Mouse (Mus musculus) CD4-positive, CD25-positive, alpha-beta regulatory T cell, adult 2 months (primary cell): ENCODE measurements around the gene S100a7a.

Experiments
- DNase-seq: peaks from one replicate; pipeline ENCODE4 v3.0.0-alpha.2; 2012; ENCODE audit warnings: low read depth, low spot score

Gene S100a7a

GRCm38 (mm10) chr3:90653717-90654116, at the start of gene S100a7a:
S100a7a (plus strand) TSS chr3:90654017.
- no peak for DNase-seq

- DNase-seq: peak; percentile 29
Measured at GRCm38 (mm10) chr3:90604416-90604815, 49.4 kb upstream of the S100a7a start.

DNA sequence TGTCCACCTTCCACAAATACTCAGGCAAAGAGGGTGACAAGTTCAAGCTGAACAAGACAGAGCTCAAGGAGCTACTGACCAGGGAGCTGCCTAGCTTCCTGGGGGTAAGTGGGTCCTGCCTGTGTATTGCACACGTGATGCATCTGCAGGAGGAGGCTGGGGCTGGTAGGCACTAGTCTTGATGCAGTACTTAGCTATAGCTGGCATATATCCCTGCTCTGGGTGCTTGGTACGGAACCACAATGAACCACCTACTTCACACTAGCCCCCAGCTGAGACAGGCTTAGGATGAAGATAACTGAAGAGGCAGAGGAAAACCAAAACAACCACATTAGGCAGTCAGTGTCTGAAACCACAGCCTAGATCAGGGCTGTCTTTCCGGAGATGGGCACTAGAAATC, 48.8 kb upstream of the S100a7a start:
- DNase-seq: peak; percentile 29

- no peak for DNase-seq
Measured at GRCm38 (mm10) chr3:90605736-90606135, 48.1 kb upstream of the S100a7a start.

DNA sequence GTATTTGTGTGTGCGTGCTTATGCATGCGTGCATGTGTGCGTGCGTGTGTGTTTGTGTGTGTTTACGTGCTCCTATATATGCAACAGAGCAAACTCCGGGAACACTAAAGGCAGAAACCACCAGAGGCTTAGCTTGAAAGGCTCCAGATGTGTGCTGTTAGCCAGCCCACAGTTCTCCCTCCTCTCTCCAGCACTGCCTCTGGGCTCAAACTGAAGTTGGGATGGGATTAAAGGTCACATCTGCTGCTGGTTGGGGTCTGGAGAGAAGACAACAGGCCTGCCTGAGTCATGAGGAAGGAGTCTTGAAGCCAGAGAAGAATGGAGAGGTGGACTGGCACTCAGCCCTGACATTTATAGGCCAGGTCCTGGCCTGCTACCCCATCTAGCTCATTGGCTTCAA, 47.6 kb upstream of the S100a7a start:
- no peak for DNase-seq

DNA sequence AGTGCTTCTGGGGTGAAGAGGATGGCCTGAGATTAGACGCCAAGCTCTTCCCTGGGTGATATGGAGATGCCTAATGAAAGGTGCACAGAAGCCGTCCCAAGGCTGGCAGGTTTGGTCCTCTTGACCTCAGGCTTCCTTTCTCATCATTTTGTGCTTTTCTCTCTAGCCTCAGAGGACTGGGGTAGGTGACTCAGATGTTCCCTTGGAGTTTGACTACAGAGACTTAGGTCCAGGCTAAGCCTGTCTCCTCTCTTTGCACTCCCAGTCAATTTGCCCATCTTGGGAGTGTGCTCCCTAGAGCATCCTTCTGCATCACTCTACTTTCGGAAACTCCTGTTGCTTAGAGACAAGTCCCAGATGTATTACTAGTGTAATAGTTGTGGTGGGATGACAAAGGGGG, 46.5 kb upstream of the S100a7a start:
- no peak for DNase-seq

DNA sequence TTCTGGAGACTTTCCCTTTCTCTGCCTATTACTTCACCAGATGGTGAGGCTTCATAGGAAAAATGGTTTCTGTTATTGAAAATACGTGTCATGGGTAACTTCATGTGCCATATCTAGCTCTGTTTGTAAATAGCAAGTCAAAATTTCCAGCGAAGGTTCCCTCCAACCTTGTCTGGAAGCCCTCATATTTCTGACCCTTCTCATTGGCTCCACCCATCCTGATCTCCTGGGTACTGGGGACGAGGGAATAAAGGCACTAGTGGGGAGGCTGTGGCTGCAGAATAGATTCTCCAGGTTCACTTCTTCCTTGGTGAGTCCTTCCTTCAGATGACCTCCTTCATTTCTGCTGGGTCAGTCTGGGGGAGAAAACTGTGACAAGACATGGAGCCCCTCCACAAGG, 45.6 kb upstream of the S100a7a start, which contains the start of gene S100a5:
Gene S100a5 (plus strand): TSS at position 301 of the 400 bp plus-strand sequence.
- DNase-seq: no peak

GRCm38 (mm10) chr3:90609102-90609501, 44.7 kb upstream of the S100a7a start:
- no peak for DNase-seq

GRCm38 (mm10) chr3:90611494-90611893, 42.3 kb upstream of the S100a7a start:
- no peak for DNase-seq

DNA sequence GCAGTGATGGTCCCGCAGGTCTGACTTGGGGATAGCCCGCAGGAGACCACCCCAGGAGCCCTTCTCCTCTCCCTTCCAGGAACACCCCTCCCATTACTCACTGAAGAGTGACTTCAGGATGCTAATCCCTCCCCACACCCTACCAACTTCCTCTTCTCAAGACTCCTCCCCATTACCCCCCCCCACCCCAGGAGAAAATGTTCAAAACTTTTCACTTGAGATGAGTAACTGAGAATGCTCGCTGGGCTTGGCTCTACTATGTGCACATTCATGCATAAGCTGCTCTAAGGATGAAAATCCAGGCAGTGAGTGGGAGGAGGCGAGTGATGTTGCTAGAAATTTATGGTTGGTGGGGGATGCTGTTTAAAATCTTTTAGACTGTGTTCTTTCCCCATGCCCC, 41.8 kb upstream of the S100a7a start:
- DNase-seq: peak; percentile 51

DNA sequence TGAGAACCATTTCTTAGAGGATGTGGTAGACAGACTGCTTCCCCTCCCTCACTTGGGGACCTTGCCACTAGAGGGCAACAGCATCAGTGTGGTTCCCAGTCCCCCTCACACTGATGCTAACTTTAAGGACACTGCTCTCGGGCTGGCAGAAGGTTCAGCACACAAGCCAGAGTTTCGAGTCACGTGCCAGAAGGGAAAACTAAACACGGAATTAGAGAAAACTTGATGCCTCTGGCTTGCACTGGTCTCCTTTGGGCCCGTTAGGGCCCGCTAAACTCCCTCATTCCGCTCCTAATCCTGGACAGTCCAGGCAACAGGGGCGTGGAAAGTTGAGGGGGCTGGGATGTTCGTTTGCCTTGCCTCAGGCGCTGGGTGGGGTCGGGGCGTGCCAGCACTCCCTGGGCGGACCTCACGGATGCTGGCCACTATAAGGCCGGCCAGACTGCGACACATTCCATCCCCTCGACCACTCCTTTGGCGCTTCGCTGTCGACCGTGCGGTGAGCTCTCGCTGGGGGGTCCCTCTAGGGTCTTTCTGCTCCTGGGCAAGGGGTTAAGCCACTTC, 41.0 kb upstream of the S100a7a start, which contains the start of gene S100a6:
Gene S100a6 (plus strand): TSS at position 155 of the 564 bp plus-strand sequence.
- DNase-seq: peak; percentile 90

DNA sequence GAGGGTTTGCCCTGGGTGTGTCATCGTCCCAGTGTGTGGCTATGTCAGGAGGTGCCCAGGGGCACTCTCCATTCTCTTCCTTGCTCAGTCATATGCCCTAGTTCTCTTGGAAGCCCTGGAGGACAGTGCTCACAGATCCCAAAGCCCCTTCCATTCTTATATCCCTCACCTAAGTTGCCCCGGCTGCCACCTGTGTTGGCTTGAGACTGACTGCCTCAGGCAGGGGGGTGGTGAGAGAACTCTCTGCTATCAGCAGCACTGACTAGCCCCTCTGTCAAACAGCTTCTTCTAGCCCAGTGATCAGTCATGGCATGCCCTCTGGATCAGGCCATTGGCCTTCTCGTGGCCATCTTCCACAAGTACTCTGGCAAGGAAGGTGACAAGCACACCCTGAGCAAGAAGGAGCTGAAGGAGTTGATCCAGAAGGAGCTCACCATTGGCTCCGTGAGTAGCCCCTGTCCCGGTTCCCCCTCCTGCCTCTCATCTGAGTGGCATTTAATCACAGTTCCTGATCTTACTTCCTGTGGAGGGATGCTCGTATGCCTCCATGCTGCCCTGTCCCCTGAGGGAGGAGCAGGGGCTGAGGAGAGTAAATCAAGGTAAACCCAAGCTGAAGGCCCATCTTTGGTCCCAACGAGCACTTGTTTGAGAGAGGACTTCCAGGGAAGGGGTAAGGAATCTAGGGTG, 40.2 kb upstream of the S100a7a start:
- DNase-seq: no peak

DNA sequence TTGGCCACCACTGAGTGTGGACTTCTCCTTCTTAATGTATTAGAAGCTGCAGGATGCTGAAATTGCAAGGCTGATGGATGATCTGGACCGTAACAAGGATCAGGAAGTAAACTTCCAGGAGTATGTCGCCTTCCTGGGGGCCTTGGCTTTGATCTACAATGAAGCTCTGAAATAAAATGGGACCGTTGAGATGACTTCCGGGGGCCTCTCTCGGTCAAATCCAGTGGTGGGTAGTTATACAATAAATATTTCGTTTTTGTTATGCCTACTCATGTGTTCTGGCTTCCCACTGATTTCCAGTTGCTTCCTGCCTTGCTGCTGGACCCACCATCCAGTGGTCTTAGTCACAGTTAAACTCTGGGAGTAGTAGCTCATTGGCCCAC, 39.7 kb upstream of the S100a7a start:
- DNase-seq: no peak

DNA sequence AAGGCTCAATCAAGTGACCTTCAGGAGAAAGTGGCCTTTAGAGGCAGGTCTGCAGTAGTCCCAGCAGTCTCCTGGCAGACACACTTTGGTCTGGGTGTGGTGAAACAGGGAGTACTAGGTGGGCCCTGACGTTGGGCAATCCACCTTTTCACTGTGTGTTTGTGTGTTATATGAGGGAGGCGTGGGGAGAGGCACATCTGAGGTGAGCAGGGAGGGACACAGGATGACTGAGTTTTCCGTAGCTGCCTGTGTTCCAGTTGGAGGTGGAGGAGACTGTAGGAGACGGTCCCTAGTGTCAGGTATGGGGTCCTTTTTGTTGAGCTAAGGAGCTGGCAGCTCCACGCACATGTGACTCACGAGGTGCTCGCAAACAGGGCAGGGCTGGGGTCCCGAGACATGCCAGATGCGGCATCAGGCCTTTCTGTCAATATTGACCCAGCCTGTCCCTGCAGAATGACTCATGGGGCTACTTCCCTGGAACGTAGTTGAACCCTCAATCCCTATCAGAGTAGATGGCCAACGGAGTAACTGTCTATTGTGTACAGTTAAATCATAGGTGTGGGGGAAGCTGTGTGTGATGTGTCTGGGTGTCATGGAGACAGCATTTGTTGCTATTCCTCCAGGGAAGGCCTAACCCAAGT, 39.1 kb upstream of the S100a7a start:
- DNase-seq: no peak

DNA sequence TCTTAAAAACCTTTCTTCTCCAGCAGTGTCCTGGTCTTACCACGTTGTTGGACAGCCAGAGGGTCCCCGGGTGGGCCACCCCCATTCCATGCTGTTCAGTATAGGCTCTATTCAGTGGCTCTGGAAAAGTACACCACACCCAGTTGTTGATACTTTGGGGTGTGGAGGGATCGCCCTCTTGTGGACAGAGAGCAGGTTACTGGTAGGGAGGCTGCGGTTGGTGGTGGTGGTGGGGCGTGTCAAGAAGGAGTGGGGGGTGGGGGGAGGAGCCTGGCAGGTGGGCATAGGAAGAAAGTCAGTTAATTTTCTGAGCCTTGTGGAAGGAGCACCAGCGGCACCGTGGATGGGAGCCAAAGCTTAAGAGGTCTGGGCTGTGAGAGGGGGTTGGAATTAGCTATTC, 38.4 kb upstream of the S100a7a start:
- DNase-seq: peak; percentile 90

- no peak for DNase-seq
Measured at GRCm38 (mm10) chr3:90615911-90616310, 37.9 kb upstream of the S100a7a start.

DNA sequence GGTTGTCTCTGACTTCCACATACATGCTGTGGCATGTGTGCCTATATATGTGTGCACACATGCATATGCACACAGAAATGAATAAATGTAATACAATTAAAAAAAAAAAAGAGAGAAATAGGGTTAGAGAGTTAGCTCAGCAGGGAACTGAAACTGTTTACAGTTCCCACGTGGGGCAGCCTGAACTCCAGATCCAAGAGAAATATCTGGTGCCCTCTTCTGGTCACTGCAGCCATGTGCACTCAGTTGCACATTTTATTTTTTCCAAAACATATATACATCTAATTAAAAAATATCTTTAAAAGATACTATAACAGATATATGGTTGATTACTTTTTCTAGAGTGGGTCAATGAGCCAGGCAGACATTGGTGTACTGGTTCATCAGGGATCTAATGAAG, 36.2 kb upstream of the S100a7a start:
- DNase-seq: peak; percentile 47

- no peak for DNase-seq
Measured at GRCm38 (mm10) chr3:90621552-90621951, 32.3 kb upstream of the S100a7a start.

DNA sequence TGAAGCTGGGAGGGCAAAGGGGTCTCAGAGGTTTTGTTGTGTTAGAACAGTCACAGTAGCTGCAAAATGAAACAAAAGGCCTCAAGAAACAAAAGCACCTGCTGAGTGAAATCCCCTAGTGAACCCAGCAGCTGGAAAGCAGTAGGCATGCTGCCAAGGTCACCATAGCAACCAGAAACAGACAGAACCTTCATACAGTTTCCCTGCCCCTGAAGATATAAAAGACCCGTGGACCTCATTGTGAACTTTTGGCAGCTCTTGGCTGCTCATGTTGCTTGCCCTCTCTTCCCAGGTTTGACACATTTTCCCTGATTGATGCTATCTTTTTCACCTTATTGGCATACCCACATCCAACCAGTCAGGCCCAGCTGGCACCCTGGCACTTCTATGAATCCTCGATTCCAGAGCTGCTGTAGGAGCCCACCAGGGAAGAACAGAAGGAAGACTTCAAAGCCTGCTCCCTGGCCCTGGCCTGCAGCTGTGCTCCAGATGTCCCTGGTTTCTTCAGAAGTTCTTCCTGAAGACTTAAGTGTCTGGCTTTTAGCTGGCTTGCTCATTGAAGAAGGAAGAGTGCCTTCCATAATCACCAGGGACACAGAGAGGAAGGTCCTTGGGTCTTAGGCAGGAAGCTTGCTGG, 30.3 kb upstream of the S100a7a start:
- peak; percentile 83 for DNase-seq

DNA sequence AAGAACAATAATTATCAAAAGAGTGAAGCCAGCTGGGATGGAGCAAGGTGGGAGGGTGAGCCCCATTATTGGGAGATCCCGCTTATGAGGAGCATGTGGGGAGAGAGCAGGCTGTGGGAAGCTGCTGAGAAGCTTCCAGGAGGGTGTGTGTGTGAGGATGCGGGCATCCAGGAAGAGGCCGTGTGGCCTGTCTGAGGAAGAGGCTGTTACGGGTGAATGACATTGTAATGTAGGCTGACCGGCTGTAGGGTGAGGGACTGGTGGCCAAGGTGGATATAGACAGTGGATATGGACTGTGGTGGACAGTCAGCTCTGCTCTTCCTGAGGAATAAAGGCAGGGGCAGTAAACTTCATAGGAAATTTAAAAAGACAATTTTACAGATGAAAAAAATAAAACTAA, 28.3 kb upstream of the S100a7a start:
- no peak for DNase-seq

DNA sequence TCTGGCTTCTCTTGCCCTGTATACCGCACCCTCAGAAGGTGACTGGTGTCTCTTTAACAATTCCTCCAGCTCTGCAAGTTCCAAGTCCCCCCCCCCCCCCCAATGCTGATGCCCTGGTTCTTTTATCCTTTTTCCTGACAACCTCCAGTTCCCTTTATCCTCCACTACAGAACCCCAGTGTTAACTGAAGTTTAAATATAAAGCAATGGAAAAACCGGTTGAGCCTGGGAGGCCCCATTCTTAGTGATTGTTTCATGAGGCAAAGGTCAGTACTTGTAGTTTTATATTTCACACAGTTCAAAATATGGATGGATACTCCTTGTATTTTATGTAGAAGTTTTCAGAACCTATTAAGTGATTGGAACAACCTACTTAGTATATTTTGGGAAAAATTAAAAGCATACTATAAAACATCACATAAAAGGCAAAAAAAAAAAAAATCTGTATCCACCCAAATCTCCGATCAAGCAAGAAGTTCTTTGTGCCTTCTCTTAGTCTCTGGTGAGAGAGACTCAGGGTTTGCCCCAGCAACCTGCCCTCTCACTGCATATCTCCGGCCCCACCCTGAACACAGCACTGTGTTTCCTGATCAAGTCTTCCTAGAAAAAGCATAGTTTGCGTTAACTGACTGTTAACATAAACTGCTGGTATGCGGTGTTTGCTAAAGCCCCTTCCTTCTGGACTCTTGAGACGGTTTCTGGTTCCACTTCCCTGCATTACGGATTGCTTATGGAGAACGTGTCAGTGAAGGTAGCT, 27.4 kb upstream of the S100a7a start:
- DNase-seq: no peak

- DNase-seq: no peak
Measured at GRCm38 (mm10) chr3:90627366-90627765, 26.5 kb upstream of the S100a7a start.
